Mouse (Mus musculus): Measurements from ENCODE around the gene Cdrt4. TPM values are rescaled to one million over a fixed set of nuclear protein-coding genes. Genes with fewer than 3 reads are reported as not detected.

Gene Cdrt4
- 0.41 and 1.2 TPM in 2 replicates for polyA plus RNA-seq (2015; fragmentation: Nextera tagmentation; extraction: Ambion mirVana)

- 75% methylated on average over 3 of the region's 3 CpGs for WGBS
- Histone ChIP-seq H3K36me3 (no peaks in the 10 kb centered on the region), H3K4me3 (no peak within 1 kb of the TSS), H3K4me1 (no peaks in the 10 kb centered on the region), H3K9me3 (no peaks in the 10 kb centered on the region), H3K27me3 (no peaks in the 10 kb centered on the region), H3K9ac (no peak within 1 kb of the TSS), H3K27ac (no peak within 1 kb of the TSS), H3K4me2 (no peak within 1 kb of the TSS)
- no peak for ATAC-seq (ENCODE audit: insufficient number of reproducible peaks, insufficient read depth, low FRiP score, low TSS enrichment, low read depth)
Measured at GRCm38 (mm10) chr11:62951012-62951411, at the start of gene Cdrt4. TSS of gene Cdrt4 (plus strand) at chr11:62951193.

- H3K27me3 ChIP-seq: no peaks in the 10 kb centered on the region
- no peaks in the 10 kb centered on the region; the same call in 1 of the 2 replicates for H3K36me3 ChIP-seq
- no peak overlapping the region for H3K27ac ChIP-seq
- WGBS: 32% methylated on average over 12 of the region's 12 CpGs
- peaks cover 4% of the 10 kb centered on the region for H3K4me1 ChIP-seq
- no peak overlapping the region for H3K9ac ChIP-seq
- ATAC-seq (ENCODE audit: insufficient number of reproducible peaks, insufficient read depth, low FRiP score, low TSS enrichment, low read depth): no peak
- no peak overlapping the region for H3K4me2 ChIP-seq
- H3K9me3 ChIP-seq: no peaks in the 10 kb centered on the region
- H3K4me3 ChIP-seq: no peak overlapping the region
Measured at GRCm38 (mm10) chr11:62901699-62902323, 49.2 kb upstream of the Cdrt4 start.

GRCm38 (mm10) chr11:62903871-62904495, 47.0 kb upstream of the Cdrt4 start:
- no peaks in the 10 kb centered on the region for H3K36me3 ChIP-seq
- no peaks in the 10 kb centered on the region for H3K9me3 ChIP-seq
- H3K9ac ChIP-seq: no peak overlapping the region
- H3K4me3 ChIP-seq: no peak overlapping the region
- ATAC-seq (ENCODE audit: insufficient number of reproducible peaks, insufficient read depth, low FRiP score, low TSS enrichment, low read depth): no peak
- H3K4me2 ChIP-seq: no peak overlapping the region
- 59% methylated on average over 6 of the region's 6 CpGs for WGBS
- peaks cover 4% of the 10 kb centered on the region for H3K4me1 ChIP-seq
- H3K27me3 ChIP-seq: no peaks in the 10 kb centered on the region
- H3K27ac ChIP-seq: no peak overlapping the region

DNA sequence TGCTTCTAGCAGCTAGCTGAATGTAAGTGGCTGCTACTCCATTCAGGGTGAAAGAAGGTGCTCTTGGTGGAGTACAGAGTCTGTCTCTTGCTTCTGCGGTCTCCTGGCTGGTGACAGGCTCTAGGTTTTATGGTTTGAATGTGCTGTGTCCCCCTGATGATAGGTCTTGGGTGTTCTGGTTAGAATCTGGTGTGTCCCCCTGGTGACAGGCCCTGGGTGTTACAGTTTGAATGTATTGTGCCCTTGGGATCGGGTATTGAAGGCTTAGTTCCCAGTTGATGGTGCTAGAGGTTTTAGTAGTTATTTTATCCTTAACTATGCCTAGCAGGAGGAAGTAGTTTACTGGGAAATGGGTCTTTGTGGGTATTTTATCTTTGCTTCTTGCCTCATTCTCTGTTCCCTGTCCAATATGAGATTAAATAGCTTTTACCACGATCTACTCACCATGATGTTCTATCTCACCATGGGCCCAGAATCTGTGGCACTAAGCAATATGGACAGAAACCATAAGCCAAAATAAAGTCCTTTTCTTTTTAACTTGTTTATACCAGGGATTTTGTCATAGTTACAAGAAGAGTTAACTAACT, 41.2 kb upstream of the Cdrt4 start:
- 77% methylated on average over 3 of the region's 3 CpGs for WGBS
- no peak overlapping the region for H3K9ac ChIP-seq

DNA sequence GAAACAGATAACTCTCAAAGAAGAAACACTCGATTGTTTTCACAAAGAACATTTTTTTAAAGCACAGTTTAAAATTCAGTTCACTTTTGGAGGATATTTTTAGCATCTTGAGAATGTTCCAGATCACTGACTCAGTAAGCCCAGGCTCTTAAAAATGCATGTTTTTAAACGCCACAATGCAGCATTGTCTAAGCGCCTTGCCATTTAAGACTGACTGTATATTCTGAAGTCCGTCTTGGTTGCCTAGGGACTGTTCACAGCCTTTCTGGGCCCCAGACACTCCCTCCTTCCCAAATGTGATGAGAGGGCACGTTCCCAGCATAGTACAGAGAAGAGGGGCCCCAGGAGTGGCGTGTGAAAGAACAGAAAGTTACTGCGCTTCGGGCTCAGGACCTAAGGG, 39.6 kb upstream of the Cdrt4 start:
- H3K27me3 ChIP-seq: no peaks in the 10 kb centered on the region
- no peak overlapping the region for H3K9ac ChIP-seq
- H3K36me3 ChIP-seq: no peaks in the 10 kb centered on the region
- H3K4me3 ChIP-seq: no peak overlapping the region
- H3K4me1 ChIP-seq: peaks cover 3% of the 10 kb centered on the region; the same call in 1 of the 2 replicates
- H3K4me2 ChIP-seq: no peak overlapping the region
- 54% methylated on average over 8 of the region's 8 CpGs for WGBS
- no peak for ATAC-seq (ENCODE audit: insufficient number of reproducible peaks, insufficient read depth, low FRiP score, low TSS enrichment, low read depth)
- H3K9me3 ChIP-seq: no peaks in the 10 kb centered on the region
- peak overlapping the region; percentile 57 for H3K27ac ChIP-seq

More for the DNA sequence above, 41.2 kb upstream of the Cdrt4 start:
- Histone ChIP-seq H3K4me1 (peaks cover 3% of the 10 kb centered on the region; the same call in 1 of the 2 replicates), H3K27ac (no peak overlapping the region), H3K9me3 (no peaks in the 10 kb centered on the region), H3K27me3 (no peaks in the 10 kb centered on the region), H3K4me3 (no peak overlapping the region), H3K36me3 (no peaks in the 10 kb centered on the region), H3K4me2 (no peak overlapping the region)
- no peak for ATAC-seq (ENCODE audit: insufficient number of reproducible peaks, insufficient read depth, low FRiP score, low TSS enrichment, low read depth)

- Histone ChIP-seq H3K27me3 (no peaks in the 10 kb centered on the region), H3K36me3 (no peaks in the 10 kb centered on the region), H3K27ac (no peak overlapping the region), H3K4me1 (peaks cover 12% of the 10 kb centered on the region), H3K4me3 (no peak overlapping the region), H3K9me3 (no peaks in the 10 kb centered on the region), H3K4me2 (no peak overlapping the region), H3K9ac (no peak overlapping the region)
- WGBS: 93% methylated on average over 2 of the region's 2 CpGs
- no peak for ATAC-seq (ENCODE audit: insufficient number of reproducible peaks, insufficient read depth, low FRiP score, low TSS enrichment, low read depth)
Measured at GRCm38 (mm10) chr11:62913141-62913540, 37.9 kb upstream of the Cdrt4 start.

- Histone ChIP-seq H3K4me1 (peaks cover 12% of the 10 kb centered on the region), H3K4me2 (no peak overlapping the region), H3K9me3 (no peaks in the 10 kb centered on the region), H3K36me3 (no peaks in the 10 kb centered on the region), H3K4me3 (no peak overlapping the region), H3K27me3 (no peaks in the 10 kb centered on the region), H3K9ac (no peak overlapping the region), H3K27ac (no peak overlapping the region)
- 52% methylated on average over 6 of the region's 6 CpGs for WGBS
- no peak for ATAC-seq (ENCODE audit: insufficient number of reproducible peaks, insufficient read depth, low FRiP score, low TSS enrichment, low read depth)
Measured at GRCm38 (mm10) chr11:62914532-62914931, 36.5 kb upstream of the Cdrt4 start.

DNA sequence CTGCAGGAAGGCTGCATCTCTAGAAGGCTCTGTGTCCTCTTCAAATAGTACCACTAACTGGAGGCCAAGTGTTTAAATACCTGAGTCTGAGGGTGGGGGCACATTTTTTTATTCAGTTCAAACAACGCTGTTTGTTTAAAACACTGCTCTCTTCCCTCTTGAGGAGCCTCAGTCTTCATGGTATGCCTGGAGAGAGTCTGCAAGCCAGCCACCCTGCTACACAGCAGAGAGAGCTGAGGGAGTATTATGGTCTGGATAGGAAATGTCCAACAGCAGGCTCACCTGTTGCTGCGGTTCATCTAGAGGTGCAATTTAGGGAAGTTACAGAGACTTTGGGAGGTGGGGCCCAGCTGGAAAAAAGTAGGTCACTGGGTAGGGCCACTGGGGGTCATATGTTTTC, 35.5 kb upstream of the Cdrt4 start:
- Histone ChIP-seq H3K4me1 (peaks cover 18% of the 10 kb centered on the region), H3K9ac (no peak overlapping the region), H3K4me3 (no peak overlapping the region), H3K9me3 (no peaks in the 10 kb centered on the region), H3K36me3 (no peaks in the 10 kb centered on the region), H3K4me2 (no peak overlapping the region), H3K27ac (no peak overlapping the region), H3K27me3 (no peaks in the 10 kb centered on the region)
- 77% methylated on average over 2 of the region's 2 CpGs for WGBS
- ATAC-seq (ENCODE audit: insufficient number of reproducible peaks, insufficient read depth, low FRiP score, low TSS enrichment, low read depth): no peak

GRCm38 (mm10) chr11:62916765-62917164, 34.2 kb upstream of the Cdrt4 start:
- no peak overlapping the region for H3K9ac ChIP-seq
- 46% methylated on average over 2 of the region's 2 CpGs for WGBS
- ATAC-seq (ENCODE audit: insufficient number of reproducible peaks, insufficient read depth, low FRiP score, low TSS enrichment, low read depth): no peak
- no peaks in the 10 kb centered on the region for H3K36me3 ChIP-seq
- no peaks in the 10 kb centered on the region for H3K9me3 ChIP-seq
- no peak overlapping the region for H3K27ac ChIP-seq
- H3K4me3 ChIP-seq: no peak overlapping the region
- H3K4me2 ChIP-seq: no peak overlapping the region
- peaks cover 21% of the 10 kb centered on the region for H3K4me1 ChIP-seq
- H3K27me3 ChIP-seq: no peaks in the 10 kb centered on the region

DNA sequence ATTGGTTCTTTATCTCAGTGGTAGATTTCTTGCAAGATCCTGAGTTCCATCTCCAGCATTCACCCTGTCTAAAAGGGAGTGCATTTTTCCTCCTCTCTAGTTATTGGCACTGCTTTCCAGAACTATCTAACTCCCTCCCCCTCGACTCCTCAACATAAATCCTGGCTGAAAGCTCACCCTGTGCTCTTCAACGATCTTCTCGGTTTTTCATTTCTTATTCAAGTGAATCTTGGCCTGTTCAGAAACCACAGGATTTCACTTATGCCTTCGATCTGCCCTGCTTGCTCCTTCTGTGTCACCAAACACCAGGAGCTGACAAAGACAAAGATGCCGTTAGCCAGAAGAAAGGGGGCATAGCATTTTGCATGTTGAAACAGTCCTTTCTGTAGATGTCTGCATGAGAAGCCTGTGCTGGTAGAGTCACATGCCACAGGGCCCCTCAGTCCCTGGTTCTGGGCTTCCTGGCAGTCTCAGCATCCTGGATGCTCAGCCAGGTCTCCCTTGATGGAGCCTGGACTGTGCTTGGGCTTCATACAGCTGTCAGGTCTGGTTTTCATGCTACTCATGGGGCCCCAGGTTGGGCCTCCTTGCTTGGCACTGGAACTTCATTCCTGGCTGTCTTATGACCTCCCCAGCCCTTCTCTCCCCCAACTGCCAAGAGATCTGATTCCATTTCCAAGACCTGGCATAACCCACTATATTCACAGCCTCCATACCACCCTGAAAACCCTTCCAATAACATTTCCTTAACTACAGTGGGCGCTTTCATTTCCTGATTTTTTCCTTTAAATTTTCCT, 30.8 kb upstream of the Cdrt4 start:
- H3K4me1 ChIP-seq: peaks cover 26% of the 10 kb centered on the region
- WGBS: 55% methylated on average over 6 of the region's 6 CpGs

GRCm38 (mm10) chr11:62920743-62921050, 30.3 kb upstream of the Cdrt4 start:
- H3K4me1 ChIP-seq: peaks cover 26% of the 10 kb centered on the region
- H3K27ac ChIP-seq: peak overlapping the region; percentile 97
- 9% methylated on average over 6 of the region's 6 CpGs for WGBS
- H3K36me3 ChIP-seq: no peaks in the 10 kb centered on the region
- peak overlapping the region; percentile 60 for H3K4me2 ChIP-seq
- H3K9me3 ChIP-seq: no peaks in the 10 kb centered on the region
- H3K27me3 ChIP-seq: no peaks in the 10 kb centered on the region; the same call in 1 of the 2 replicates
- ATAC-seq (ENCODE audit: insufficient number of reproducible peaks, insufficient read depth, low FRiP score, low TSS enrichment, low read depth): no peak
- 0 out of 2 replicates have a peak overlapping the region, but pooled peaks have one; percentile 22 for H3K9ac ChIP-seq
- peak overlapping the region; percentile 29 for H3K4me3 ChIP-seq

More for the DNA sequence above, 30.8 kb upstream of the Cdrt4 start:
- H3K27ac ChIP-seq: peak overlapping the region; percentile 97
- H3K4me2 ChIP-seq: peak overlapping the region; percentile 60
- peak overlapping the region; percentile 29 for H3K4me3 ChIP-seq
- ATAC-seq (ENCODE audit: insufficient number of reproducible peaks, insufficient read depth, low FRiP score, low TSS enrichment, low read depth): no peak
- H3K9ac ChIP-seq: 0 out of 2 replicates have a peak overlapping the region, but pooled peaks have one; percentile 22
- no peaks in the 10 kb centered on the region; the same call in 1 of the 2 replicates for H3K27me3 ChIP-seq
- no peaks in the 10 kb centered on the region for H3K36me3 ChIP-seq
- H3K9me3 ChIP-seq: no peaks in the 10 kb centered on the region

Data from embryonic facial prominence, embryonic 13.5 days (tissue).